Mouse (Mus musculus): ENCODE measurements at regions not wholly inside any gene's neighbourhood (a gene's known extent, or its start where the extent isn't known, plus 50 kb on each side); places are given as distances from the start of the nearest gene placed in this dataset.
"Not testable (repeated sequence)": the region's sequence is repeated elsewhere in the genome, so short reads cannot be mapped to it uniquely, and the experiment has no call there.

- ATAC-seq (ENCODE audit: low FRiP score), result no peak
- Histone ChIP-seq H3K9ac (replicated peaks) (no peak overlapping the region), H3K27me3 (replicated peaks) (no peaks in the 10 kb centered on the region), H3K4me3 (replicated peaks) (no peak overlapping the region), H3K9me3 (replicated peaks) (no peaks in the 10 kb centered on the region), H3K4me1 (no peaks in the 10 kb centered on the region), H3K27ac (replicated peaks) (no peak overlapping the region), H3K36me3 (no peaks in the 10 kb centered on the region), H3K4me2 (no peak overlapping the region)
- 89% methylated on average over 14 of the region's 14 CpGs for WGBS
Measured at GRCm38 (mm10) chr1:88786066-88786465, 84.0 kb upstream of the Arl4c start.

- ATAC-seq (ENCODE audit: low FRiP score), result no peak
- no peaks in the 10 kb centered on the region for H3K9me3 ChIP-seq (replicated peaks)
- H3K9ac ChIP-seq (replicated peaks), result no peak overlapping the region
- WGBS, result 78% methylated on average over 7 of the region's 7 CpGs
- no peak overlapping the region for H3K27ac ChIP-seq (replicated peaks)
- no peak overlapping the region for H3K4me2 ChIP-seq
- H3K36me3 ChIP-seq, result no peaks in the 10 kb centered on the region
- no peaks in the 10 kb centered on the region for H3K27me3 ChIP-seq (replicated peaks)
- no peak overlapping the region for H3K4me3 ChIP-seq (replicated peaks)
- H3K4me1 ChIP-seq, result no peaks in the 10 kb centered on the region
Measured at GRCm38 (mm10) chr1:88790674-88791073, 88.7 kb upstream of the Arl4c start.

- Histone ChIP-seq H3K9me3 (replicated peaks) (no peaks in the 10 kb centered on the region), H3K36me3 (no peaks in the 10 kb centered on the region), H3K4me1 (0 out of 2 replicates have a peak, but pooled peaks cover 3% of the 10 kb centered on the region), H3K4me3 (replicated peaks) (no peak overlapping the region), H3K27ac (replicated peaks) (no peak overlapping the region), H3K9ac (replicated peaks) (no peak overlapping the region), H3K4me2 (no peak overlapping the region), H3K27me3 (replicated peaks) (no peaks in the 10 kb centered on the region)
- WGBS, result 79% methylated on average over 10 of the region's 10 CpGs
- ATAC-seq (ENCODE audit: low FRiP score), result no peak
Measured at GRCm38 (mm10) chr1:88794926-88795325, 92.9 kb upstream of the Arl4c start.

- Histone ChIP-seq H3K27ac (replicated peaks) (no peak overlapping the region), H3K36me3 (no peaks in the 10 kb centered on the region), H3K4me1 (peaks cover 10% of the 10 kb centered on the region; the same call in 1 of the 2 replicates), H3K9me3 (replicated peaks) (no peaks in the 10 kb centered on the region), H3K27me3 (replicated peaks) (no peaks in the 10 kb centered on the region), H3K4me3 (replicated peaks) (no peak overlapping the region), H3K9ac (replicated peaks) (no peak overlapping the region), H3K4me2 (no peak overlapping the region)
- ATAC-seq (ENCODE audit: low FRiP score), result no peak
- WGBS, result 71% methylated on average over 14 of the region's 14 CpGs
Measured at GRCm38 (mm10) chr1:88798473-88798872, 96.5 kb upstream of the Arl4c start.

- Histone ChIP-seq H3K9me3 (replicated peaks) (no peaks in the 10 kb centered on the region), H3K4me3 (replicated peaks) (no peak overlapping the region), H3K4me2 (no peak overlapping the region), H3K4me1 (peaks cover 10% of the 10 kb centered on the region; the same call in 1 of the 2 replicates), H3K27me3 (replicated peaks) (no peaks in the 10 kb centered on the region), H3K9ac (replicated peaks) (no peak overlapping the region), H3K27ac (replicated peaks) (no peak overlapping the region), H3K36me3 (no peaks in the 10 kb centered on the region)
- no peak for ATAC-seq (ENCODE audit: low FRiP score)
- WGBS, result 31% methylated on average over 8 of the region's 8 CpGs
Measured at GRCm38 (mm10) chr1:88798874-88799273, 96.9 kb upstream of the Arl4c start.

GRCm38 (mm10) chr1:88799343-88799742 lies 97.3 kb upstream of the Arl4c start:
- Histone ChIP-seq H3K4me1 (peaks cover 10% of the 10 kb centered on the region; the same call in 1 of the 2 replicates), H3K4me2 (no peak overlapping the region), H3K4me3 (replicated peaks) (no peak overlapping the region), H3K36me3 (no peaks in the 10 kb centered on the region), H3K27ac (replicated peaks) (no peak overlapping the region), H3K27me3 (replicated peaks) (no peaks in the 10 kb centered on the region), H3K9ac (replicated peaks) (no peak overlapping the region), H3K9me3 (replicated peaks) (no peaks in the 10 kb centered on the region)
- WGBS, result 23% methylated on average over 7 of the region's 7 CpGs
- no peak for ATAC-seq (ENCODE audit: low FRiP score)

GRCm38 (mm10) chr1:88799789-88800188 lies 97.8 kb upstream of the Arl4c start:
- H3K27ac ChIP-seq (replicated peaks), result no peak overlapping the region
- WGBS, result 27% methylated on average over 8 of the region's 8 CpGs

GRCm38 (mm10) chr1:88800411-88800810 lies 98.4 kb upstream of the Arl4c start:
- peaks cover 10% of the 10 kb centered on the region; the same call in 1 of the 2 replicates for H3K4me1 ChIP-seq
- H3K36me3 ChIP-seq, result no peaks in the 10 kb centered on the region
- H3K4me3 ChIP-seq (replicated peaks), result no peak overlapping the region
- no peak overlapping the region for H3K27ac ChIP-seq (replicated peaks)
- WGBS, result 29% methylated on average over 5 of the region's 5 CpGs
- H3K9ac ChIP-seq (replicated peaks), result no peak overlapping the region
- ATAC-seq (ENCODE audit: low FRiP score), result no peak
- no peaks in the 10 kb centered on the region for H3K9me3 ChIP-seq (replicated peaks)
- no peaks in the 10 kb centered on the region for H3K27me3 ChIP-seq (replicated peaks)
- H3K4me2 ChIP-seq, result no peak overlapping the region

More at GRCm38 (mm10) chr1:88799789-88800188, 97.8 kb upstream of the Arl4c start:
- Histone ChIP-seq H3K4me3 (replicated peaks) (no peak overlapping the region), H3K9ac (replicated peaks) (no peak overlapping the region), H3K36me3 (no peaks in the 10 kb centered on the region), H3K27me3 (replicated peaks) (no peaks in the 10 kb centered on the region), H3K9me3 (replicated peaks) (no peaks in the 10 kb centered on the region), H3K4me1 (peaks cover 10% of the 10 kb centered on the region; the same call in 1 of the 2 replicates), H3K4me2 (no peak overlapping the region)
- ATAC-seq (ENCODE audit: low FRiP score), result no peak

GRCm38 (mm10) chr1:88801151-88801550 lies 99.1 kb upstream of the Arl4c start:
- H3K27ac ChIP-seq (replicated peaks); H3K4me3 ChIP-seq (replicated peaks); H3K4me1 ChIP-seq; ATAC-seq (ENCODE audit: low FRiP score); H3K9me3 ChIP-seq (replicated peaks); H3K4me2 ChIP-seq; H3K9ac ChIP-seq (replicated peaks); H3K36me3 ChIP-seq; H3K27me3 ChIP-seq (replicated peaks): not testable (repeated sequence)

GRCm38 (mm10) chr1:88806960-88807359 lies 104.9 kb upstream of the Arl4c start:
- Histone ChIP-seq H3K4me2 (no peak overlapping the region), H3K36me3 (no peaks in the 10 kb centered on the region), H3K4me1 (no peaks in the 10 kb centered on the region), H3K27ac (replicated peaks) (no peak overlapping the region), H3K9me3 (replicated peaks) (no peaks in the 10 kb centered on the region), H3K4me3 (replicated peaks) (no peak overlapping the region), H3K27me3 (replicated peaks) (no peaks in the 10 kb centered on the region), H3K9ac (replicated peaks) (no peak overlapping the region)
- WGBS, result 62% methylated on average over 6 of the region's 6 CpGs
- no peak for ATAC-seq (ENCODE audit: low FRiP score)

- no peak overlapping the region for H3K4me2 ChIP-seq
Measured at GRCm38 (mm10) chr1:88807901-88808300, 105.9 kb upstream of the Arl4c start.

GRCm38 (mm10) chr1:88808508-88808907 lies 106.5 kb upstream of the Arl4c start:
- Histone ChIP-seq H3K4me1 (peaks cover 6% of the 10 kb centered on the region; the same call in 1 of the 2 replicates), H3K4me3 (replicated peaks) (no peak overlapping the region), H3K9me3 (replicated peaks) (no peaks in the 10 kb centered on the region), H3K4me2 (no peak overlapping the region), H3K27me3 (replicated peaks) (no peaks in the 10 kb centered on the region), H3K36me3 (no peaks in the 10 kb centered on the region), H3K9ac (replicated peaks) (no peak overlapping the region), H3K27ac (replicated peaks) (no peak overlapping the region)
- no peak for ATAC-seq (ENCODE audit: low FRiP score)
- 31% methylated on average over 3 of the region's 3 CpGs for WGBS

More at GRCm38 (mm10) chr1:88807901-88808300, 105.9 kb upstream of the Arl4c start:
- no peaks in the 10 kb centered on the region for H3K9me3 ChIP-seq (replicated peaks)
- 87% methylated on average over 6 of the region's 6 CpGs for WGBS
- H3K27ac ChIP-seq (replicated peaks), result no peak overlapping the region
- no peaks in the 10 kb centered on the region for H3K27me3 ChIP-seq (replicated peaks)
- H3K36me3 ChIP-seq, result no peaks in the 10 kb centered on the region
- peaks cover under 1% of the 10 kb centered on the region; the same call in 1 of the 2 replicates for H3K4me1 ChIP-seq
- H3K9ac ChIP-seq (replicated peaks), result no peak overlapping the region
- ATAC-seq (ENCODE audit: low FRiP score), result no peak
- H3K4me3 ChIP-seq (replicated peaks), result no peak overlapping the region

GRCm38 (mm10) chr1:88809756-88810155 lies 107.7 kb upstream of the Arl4c start:
- no peaks in the 10 kb centered on the region for H3K27me3 ChIP-seq (replicated peaks)
- ATAC-seq (ENCODE audit: low FRiP score), result no peak
- H3K4me3 ChIP-seq (replicated peaks), result no peak overlapping the region
- H3K9ac ChIP-seq (replicated peaks), result no peak overlapping the region
- WGBS, result 19% methylated on average over 2 of the region's 2 CpGs
- H3K27ac ChIP-seq (replicated peaks), result no peak overlapping the region
- H3K4me2 ChIP-seq, result no peak overlapping the region
- peaks cover 10% of the 10 kb centered on the region; the same call in 1 of the 2 replicates for H3K4me1 ChIP-seq
- no peaks in the 10 kb centered on the region for H3K36me3 ChIP-seq
- H3K9me3 ChIP-seq (replicated peaks), result no peaks in the 10 kb centered on the region
